Mouse (Mus musculus): Measurements from ENCODE around the gene Auts2. TPM values are rescaled to one million over a fixed set of nuclear protein-coding genes. Genes with fewer than 3 reads are reported as not detected.

The Auts2 gene
- total RNA-seq, 4 experiments from 2014 or later = 23.5 to 31.8 (median 27.0) TPM

DNA sequence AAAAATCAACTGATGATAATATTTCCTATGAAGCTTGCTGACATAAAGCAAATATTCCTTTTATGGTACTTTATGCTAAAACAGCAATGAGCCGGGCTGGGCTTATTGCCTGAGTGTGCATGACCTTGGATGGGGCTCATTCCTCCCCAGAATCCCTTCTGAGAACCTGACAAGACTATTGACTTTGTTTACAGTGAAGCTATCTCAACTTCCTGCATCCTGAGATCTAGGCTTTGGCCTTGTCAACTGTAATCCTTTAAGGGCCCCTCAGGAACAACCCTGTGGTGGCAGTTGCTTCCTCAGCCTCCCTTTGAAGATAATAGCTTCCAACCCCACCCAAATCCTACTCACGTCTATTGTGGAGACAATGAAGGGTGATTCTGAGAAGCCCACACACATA is 792.8 kb downstream of the Auts2 start:
- no peak for DNase-seq (ENCODE audit: low spot score)

DNA sequence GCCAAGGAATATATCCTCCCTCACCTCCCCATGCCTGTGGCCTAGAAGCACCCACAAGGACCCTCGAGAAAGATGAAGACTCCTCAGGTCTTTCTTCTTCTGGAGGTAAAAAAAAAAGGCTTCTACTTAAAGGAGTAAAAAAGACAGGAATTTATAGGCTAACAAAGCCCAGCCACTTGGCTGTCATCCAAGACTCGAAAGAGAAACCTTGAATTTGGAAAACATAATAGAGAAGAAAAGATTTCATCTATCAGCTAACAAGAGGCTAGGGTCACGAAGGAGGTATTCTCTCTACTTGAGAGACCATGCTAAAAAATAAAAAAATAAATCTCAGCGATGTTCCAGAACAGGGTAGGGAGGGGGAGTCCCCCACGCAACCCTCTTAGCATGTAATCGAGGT is 793.9 kb downstream of the Auts2 start:
- DNase-seq (ENCODE audit: low spot score) = no peak

DNA sequence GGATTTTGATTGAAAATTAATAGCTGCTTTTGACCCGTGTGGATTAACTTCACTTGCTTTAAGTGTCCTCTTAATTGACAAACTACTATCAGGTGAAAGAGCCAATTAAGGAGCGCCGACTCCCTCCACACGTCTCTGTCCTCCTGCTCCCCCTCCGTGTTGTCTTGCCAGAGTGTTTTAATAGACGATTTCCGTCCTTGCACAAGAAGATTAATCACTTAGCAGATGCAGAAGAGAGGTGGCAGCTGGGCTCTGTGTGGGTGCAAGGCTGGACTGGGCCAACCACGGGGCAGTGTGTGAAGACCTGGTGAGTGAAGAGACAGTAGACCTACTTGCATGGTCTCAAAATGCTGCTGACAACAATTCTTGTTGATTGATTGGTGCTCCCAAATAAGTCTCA is 800.1 kb downstream of the Auts2 start:
- DNase-seq (ENCODE audit: low spot score) = no peak

DNA sequence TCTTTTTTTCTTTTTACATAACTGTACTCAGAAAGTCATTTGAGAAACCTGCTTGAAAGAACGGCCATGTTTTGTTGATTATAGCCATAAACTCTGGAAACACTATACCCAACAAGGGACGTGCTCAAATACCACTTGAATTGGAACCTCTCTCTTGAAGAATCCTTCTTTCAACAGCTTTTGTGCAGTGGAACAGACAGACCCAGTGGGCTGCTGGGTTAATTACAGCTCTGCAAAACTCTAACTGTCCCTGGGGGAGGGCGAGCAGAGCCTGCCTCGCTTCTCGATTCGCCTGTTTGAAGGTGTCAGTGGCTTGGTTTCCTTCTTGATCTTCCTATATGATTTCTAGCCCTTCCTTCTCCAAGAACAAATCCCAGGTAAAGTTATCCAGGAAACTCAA is 805.7 kb downstream of the Auts2 start:
- DNase-seq (ENCODE audit: low spot score) = no peak

DNA sequence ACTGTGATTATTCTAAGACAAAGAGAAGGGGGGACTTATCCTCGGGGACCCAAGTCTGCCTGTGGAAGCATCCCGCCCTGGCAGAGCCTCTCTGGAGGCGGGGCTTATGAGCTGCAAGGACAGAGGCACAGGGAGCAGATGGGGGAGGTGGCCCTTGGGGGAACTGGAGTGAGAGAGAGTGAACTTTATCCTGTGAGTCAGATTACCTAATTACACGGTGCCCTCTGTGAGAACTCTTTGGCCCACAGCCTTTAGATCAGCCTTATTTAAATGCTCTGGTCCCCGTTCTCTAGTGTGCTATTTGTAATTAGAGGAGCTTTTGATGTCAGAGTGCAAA is 809.9 kb downstream of the Auts2 start:
- DNase-seq (ENCODE audit: low spot score) = no peak

DNA sequence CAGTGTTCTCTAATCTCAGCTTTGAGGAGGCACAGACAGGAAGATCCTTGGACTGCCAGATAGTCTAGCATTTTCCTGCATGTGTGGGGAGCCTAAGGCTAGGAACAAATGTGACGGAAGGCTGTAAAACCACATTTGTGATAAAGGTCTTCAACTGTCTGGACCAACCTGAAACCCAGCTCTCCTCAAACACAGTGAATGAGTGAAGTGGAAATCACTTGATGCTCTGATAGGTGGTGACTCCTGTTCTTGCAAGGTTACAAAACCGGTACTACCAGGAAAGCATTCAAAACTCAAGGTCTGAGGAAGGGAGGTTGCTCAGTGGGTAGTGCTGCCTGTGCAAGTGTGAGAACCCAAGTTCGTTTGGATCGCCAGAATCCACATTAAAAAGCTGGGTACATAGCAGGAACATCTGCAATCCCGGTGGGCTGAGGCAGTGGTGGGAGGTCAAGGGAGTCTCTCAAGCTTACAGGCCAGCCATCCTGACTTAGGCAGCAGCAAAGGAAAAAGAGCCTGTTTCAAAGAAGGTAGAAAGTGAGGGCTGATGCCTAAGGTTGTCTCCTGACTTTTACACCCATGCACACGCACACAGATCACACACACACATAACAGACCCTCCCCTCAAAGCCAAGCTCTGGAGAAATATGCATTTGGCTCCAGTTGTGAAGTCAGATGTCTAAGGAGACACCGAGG is 810.4 kb downstream of the Auts2 start:
- DNase-seq (ENCODE audit: low spot score) = no peak

DNA sequence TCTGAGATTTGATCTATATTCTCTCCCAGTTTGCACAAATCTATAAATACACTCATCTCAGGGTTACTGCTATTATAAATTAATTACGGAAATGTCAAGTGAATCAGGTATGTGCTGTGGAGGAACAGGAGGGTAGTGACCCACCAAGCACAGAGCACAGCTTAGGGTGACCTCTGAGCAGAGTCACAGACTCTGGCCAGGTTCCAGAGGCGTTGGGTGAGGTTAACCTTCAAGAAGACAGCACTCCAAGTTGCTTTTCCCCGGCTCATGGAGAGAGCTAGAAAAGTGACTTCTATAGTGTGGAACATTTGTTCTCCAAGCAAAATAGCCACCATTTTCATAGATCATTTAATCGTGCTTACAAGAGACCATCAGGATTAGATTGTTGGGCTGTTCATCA is 813.7 kb downstream of the Auts2 start:
- DNase-seq (ENCODE audit: low spot score) = no peak

DNA sequence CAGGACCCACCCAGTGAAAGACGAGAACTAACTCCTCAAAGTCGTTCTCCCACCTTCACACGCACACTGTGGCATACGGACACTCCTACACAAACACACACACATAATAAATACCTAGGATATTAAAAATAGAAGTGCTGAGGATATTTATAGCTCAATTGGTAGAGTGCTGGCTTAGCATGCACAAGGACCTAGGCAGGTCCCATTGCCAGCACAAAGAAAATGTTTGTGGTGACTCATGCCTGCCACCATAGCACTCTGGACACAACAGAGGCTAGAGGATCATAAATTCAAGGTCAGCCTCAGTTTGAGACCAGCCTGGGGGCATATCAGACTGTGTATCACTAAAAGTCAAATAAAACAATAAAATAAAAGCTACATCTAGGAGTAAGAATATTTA is 815.2 kb downstream of the Auts2 start:
- DNase-seq (ENCODE audit: low spot score) = peak; percentile 10

DNA sequence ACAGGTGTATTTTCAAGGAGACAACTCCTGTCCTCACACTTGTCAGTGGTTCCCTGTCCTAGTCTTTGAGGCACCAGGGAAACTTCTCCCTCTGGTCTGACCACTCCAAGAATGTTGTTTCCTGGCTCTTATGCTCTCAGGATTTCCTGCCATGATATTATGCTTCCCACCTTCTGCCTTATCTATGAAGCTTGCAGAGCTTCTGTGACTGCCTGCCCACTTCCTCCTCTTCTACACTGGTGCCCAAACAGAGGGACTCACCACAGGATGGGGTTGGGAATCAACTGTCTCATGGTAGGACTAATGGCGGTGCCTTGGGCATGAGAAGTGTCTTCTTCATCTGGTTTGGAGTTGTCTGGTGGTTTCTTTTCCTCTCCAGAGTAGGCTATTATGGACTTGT is 818.6 kb downstream of the Auts2 start:
- no peak for DNase-seq (ENCODE audit: low spot score)

DNA sequence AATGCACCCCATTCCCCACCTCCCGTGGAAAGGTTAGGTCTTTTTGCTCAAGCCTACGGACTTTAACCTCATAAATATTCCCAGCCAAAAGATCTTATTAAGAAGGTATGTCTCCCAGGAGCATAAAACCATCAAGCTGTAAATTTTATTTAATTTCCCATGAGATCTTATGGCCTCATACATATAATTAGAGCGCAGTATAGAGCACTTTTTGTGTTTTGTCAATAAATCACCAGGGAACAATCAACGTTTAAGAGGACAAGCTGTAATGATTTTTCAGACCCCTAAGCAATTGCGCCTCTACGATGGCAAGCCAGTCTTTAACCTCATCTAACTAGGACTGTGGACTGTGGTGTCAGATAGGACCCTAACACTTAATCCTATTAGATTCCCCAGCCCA is 820.4 kb downstream of the Auts2 start:
- DNase-seq (ENCODE audit: low spot score) = no peak

DNA sequence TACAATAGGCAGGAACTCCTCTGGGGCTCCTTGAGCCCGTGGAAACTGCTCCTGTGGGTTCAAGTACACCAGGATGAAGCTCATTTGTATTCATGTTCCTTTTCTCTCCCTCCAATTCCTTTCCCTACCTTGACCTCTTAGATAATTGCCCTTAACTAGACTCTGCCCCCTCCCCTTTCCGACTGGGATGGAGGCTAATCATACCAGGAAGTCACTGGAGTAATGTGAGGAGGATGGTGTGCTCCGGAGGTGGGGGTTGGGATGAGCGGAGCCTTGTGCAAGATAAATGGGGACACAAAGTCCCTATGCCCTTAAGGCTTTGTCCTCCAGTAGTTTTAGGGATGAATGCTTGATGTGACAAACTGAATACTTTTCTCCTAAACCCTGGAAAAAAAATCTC is 820.8 kb downstream of the Auts2 start:
- DNase-seq (ENCODE audit: low spot score) = no peak

DNA sequence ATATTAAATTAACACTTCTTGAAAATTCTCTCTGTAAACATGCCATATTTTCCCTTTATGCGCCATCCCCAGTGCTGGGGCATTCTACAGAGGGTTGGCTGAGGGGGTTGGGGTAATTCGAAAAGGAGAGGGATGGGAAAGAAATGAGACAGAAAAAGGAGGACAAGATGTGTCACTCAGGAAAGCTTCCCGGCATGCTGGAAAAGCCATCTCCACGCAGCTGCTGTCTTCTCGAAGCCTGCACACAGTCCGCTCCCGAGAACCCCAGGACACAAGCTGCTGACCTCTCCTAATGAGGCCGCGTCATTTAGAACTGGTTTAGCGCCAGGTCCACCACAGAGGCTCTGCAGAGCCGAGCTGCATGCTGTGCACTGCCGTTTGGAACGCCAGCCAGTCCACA is 825.1 kb downstream of the Auts2 start:
- no peak for DNase-seq (ENCODE audit: low spot score)

DNA sequence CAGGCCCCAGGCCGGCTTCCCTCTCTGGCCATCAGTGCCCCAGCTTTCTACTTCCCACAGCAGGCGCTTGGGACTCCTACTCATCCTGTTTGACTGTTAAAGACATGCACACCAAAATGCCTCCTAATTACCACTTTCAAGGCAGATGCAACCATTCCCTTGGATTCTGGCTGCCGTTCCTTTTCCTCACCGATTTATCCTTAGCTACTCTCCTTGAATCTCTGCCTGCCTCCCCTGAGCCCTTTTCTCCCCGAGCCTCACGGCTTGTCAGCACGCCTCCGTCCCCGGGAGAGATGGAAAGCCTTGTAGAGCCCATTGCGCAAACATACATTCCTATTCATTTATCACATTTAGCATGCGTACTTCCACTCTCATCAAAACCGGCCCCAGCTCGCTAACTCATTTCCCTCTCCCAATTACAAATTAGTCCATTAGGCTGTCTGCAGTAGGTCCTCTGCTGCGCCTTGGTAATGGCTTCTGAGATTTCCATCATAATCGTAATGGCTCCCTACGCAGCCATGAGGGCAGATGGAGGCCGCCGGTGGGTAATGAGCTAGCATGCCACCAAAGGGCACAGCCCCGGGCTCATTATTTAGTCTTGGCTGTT is 825.7 kb downstream of the Auts2 start:
- no peak for DNase-seq (ENCODE audit: low spot score)

DNA sequence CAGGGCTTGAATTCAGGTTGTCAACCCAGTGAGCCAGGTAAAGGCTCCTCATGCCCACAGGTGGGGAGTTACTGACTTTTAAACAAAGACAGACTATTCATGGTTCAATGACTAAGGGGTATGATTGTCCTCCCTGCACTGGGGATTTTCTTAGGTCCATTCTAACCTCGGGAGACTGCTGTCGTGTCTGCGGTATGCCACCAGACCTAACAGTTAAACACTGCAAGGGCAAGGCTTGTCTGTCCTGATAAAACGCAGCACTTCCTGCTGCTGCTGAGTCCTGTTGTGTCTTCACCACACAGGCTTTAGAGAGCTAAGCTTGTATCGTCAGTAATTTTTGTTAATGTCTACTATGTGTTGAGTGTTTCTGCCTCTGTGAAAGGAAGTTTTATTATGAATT is 828.2 kb downstream of the Auts2 start:
- no peak for DNase-seq (ENCODE audit: low spot score)

DNA sequence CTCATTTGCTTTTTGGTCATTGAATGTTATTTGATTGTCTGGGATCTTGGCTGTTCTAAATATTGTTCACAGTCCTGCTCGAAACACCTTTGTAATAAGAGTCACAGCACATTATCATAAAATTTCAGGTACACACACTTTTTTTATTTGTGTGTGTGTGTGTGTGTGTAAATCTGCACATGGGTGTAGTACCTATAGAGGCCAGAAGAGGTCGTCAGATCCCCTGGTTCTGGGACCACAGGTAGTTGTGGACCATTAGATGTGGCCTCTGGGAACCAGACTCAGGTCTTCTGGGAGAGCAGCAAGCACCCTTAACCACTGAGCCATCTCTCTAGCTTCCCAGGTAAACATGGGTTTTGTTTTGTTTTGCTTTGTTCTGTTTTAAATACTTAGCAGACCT is 830.7 kb downstream of the Auts2 start:
- DNase-seq (ENCODE audit: low spot score) = no peak

DNA sequence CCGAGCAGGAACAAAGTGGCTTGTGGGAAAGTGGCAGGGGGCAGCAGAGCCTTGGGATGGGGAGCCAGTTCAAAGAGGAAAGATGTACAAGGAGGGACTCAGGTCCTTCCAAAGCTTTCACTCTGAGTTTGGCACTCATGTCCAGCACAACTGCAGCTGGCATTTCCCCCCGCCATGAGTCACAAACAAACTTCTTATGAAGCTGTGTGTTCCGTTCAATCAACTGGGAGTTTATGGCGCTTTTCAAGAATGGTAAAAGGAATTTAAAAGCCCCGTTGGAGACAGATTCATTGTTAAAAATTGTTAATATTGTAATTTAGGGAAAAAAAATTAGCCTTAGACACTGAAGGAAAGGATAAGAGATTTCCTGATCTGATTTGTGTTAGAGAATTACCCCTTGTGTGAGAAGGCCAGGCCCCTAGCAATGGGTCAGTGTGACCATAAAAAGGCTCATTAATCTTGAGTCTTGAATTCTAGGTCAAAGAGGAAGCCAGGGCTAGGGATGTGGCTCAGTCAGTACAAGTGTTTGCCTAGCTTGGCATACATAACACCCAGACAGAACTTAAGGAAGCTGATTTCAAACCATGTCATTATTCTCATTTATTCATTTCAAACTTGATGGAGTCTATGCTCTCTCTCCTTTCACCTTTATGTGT is 831.5 kb downstream of the Auts2 start:
- no peak for DNase-seq (ENCODE audit: low spot score)

DNA sequence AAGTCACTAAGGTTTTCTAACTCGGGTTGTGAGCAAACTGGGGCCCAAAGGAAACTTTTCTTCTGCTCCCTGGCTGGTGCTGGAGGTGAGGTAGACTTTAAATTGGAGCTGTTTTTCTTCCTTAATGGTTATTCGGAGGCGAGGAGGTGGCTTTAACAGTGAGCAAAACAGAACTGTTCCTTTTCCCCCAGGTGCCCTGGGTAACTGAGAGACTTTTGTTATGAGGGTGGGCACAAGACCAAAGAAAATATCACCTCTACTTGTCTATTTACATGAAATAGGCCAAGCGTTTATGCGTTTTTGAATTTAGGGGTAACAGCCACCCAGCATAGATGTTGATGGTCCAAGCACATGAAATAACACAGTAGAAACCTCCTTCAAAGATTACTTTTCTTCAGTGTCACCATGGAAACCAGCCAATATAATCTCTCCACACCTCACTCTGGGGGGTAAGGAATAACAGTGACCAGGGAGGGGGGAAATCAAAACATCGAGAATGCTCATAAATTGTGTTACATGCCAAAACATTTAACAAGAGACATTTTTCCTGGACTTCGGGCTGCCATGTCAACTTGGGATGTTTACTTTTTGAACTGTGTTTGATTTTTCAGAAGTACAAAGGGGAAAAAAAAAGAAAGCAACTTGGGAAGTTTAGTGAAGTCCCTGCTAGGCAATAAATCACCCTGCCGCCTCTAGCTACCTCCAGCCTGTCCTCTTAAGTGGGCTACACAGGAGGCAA is 832.2 kb downstream of the Auts2 start:
- DNase-seq (ENCODE audit: low spot score) = no peak

DNA sequence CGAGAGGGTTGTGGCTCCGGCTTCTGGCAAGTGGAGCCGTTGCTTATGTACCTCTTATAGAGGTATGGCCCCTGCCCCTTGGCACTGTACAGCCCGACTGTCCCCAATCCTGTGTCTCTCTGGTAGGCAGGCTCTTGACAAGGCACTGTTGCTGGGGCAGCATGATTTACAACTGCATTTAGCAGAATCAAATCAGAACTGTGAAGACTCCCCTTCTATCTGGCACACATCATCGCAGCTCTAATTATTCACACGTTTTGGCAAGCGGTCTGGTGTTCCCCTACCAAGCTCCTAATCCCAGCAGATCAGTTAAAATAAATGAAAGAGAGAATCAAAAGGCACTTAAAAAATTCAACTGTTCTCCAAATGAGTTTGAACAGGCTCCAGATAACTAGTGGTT is 835.7 kb downstream of the Auts2 start:
- no peak for DNase-seq (ENCODE audit: low spot score)

DNA sequence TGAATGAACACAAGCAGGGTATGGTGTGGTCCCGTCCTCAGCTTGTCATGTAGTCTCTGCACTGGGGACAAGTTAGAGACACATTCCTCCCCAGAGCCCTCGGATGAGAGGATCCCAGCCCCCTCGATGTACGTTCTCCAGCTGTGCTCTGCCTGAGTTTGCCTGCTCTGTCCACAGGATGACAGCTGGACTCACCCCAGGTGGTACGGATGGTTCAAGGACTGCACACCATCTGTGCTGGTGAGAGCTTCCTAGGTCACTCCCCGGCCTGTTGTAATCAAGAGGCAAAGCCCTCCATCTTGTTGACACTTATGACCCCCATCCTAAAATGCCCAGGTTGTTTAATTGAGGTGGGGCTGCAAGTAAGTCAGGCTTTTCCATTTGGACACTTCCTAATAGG is 839.4 kb downstream of the Auts2 start:
- DNase-seq (ENCODE audit: low spot score) = no peak

DNA sequence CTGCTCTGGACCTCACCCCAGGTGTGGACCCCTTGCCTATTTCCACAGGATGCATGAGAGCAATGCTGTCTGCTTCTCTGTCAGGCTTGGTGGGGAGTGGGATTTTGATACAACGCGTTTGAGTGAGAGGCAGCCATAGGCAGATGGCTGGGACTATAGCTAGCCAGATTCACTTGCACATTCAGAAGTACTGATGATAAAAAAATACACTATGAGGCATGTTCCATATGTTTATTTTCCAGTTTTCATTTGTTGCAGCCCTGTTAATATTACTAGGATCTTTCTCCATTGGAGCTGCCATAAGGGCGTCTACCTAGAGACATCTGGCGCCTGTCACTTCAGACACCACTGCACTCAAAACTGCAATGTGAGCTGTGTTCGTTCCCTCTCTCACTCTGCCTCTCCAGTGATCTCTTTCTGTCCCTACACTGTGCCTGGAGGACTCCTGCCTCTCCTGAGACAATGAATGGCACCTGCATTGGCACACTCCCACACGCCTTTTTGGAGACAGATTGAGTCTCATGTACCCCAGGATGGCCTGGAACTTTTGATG is 840.2 kb downstream of the Auts2 start:
- no peak for DNase-seq (ENCODE audit: low spot score)

DNA sequence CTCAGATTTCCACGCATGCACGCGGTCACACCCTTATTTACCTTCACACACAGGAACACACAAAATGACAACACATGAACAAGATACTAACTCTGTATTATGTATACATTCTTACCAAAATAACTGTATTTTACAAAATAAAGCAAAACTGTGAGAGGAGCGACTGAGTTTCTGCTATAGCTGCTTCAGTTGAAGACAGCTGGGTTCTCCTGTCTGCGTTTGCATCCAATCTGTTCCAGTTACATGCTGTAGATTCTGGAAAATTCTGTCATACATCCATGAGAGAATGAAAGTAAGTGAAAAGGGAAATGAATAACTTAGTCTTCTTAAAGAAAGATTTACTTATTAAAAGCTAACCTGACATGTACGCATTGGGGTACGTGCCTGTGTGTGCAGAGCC is 844.2 kb downstream of the Auts2 start:
- no peak for DNase-seq (ENCODE audit: low spot score)

DNA sequence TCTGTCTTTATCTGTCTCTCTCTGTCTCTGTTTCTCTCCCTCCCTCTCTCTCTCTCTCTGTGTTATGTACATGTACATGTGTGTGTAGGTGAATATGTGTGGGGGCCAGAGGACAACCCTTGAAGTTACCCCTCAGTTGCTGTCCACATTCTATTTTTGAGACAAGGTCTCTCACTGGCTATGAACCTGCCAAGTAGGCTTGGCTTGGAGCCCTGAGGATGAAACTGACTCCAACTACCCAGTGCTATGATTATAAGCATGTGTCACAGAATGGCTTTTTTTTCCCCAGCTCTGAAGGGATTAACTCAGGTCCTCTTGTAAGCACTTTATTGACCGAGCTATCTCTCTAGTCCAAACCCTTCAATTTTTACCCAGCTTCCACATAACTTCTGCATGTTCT is 852.4 kb downstream of the Auts2 start:
- DNase-seq (ENCODE audit: low spot score) = peak; percentile 22
